Mouse (Mus musculus) bone marrow, adult 2 months (tissue): ENCODE measurements around the gene Nynrin.

Experiments used
- CTCF ChIP-seq: fragments of 200-500 bp; IDR thresholded peaks from 2 replicates; pipeline ENCODE4 v1.5.1; 2011; ENCODE audit warnings: low read length, control low read depth; ENCODE audit not compliant: control insufficient read depth, insufficient read depth
- POLR2A ChIP-seq: fragments of 200-500 bp; IDR thresholded peaks from 2 replicates; pipeline ENCODE4 v1.6.1; 2011; ENCODE audit warnings: low read depth, mild to moderate bottlenecking, control low read depth, low read length, borderline replicate concordance; ENCODE audit not compliant: control insufficient read depth

DNA sequence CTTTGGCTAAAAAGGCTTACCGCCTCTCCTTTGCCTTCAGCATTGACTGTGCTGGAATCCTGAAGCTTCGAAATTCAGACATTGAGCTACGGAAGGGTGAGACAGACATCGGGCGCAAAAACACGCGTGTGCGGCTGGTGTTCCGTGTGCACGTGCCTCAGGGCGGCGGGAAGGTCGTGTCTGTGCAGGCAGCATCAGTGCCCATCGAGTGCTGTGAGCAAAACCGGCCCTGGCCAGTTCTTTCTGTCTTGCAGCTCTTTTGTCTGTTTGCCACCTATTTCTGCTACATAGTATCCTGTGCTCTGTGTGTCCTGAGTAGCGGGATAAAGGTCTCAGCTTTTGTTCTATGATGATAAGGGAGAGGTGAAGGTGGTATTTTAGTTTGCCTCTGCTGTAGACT is 24.0 kb upstream of the Nynrin start:
- TF ChIP-seq CTCF (no peak), POLR2A (no peak)
